Mouse (Mus musculus): ENCODE measurements around the gene Sh3rf1.

GRCm38 (mm10) chr8:61421606-61422005 lies 197.9 kb downstream of the Sh3rf1 start:
- TF ChIP-seq CTCF (IDR thresholded peaks at IDR 0.05; ENCODE audit: low read depth) (no peak), EP300 (IDR thresholded peaks at IDR 0.05; ENCODE audit: low read depth) (no peak)

All from liver, postnatal 0 days (tissue).